Mouse (Mus musculus): Measurements from ENCODE around the gene Cplx2. TPM values are rescaled to one million over a fixed set of nuclear protein-coding genes. Genes with fewer than 3 reads are reported as not detected.

Gene Cplx2
- polyA plus RNA-seq, 1 experiment, result 7.4 TPM

DNA sequence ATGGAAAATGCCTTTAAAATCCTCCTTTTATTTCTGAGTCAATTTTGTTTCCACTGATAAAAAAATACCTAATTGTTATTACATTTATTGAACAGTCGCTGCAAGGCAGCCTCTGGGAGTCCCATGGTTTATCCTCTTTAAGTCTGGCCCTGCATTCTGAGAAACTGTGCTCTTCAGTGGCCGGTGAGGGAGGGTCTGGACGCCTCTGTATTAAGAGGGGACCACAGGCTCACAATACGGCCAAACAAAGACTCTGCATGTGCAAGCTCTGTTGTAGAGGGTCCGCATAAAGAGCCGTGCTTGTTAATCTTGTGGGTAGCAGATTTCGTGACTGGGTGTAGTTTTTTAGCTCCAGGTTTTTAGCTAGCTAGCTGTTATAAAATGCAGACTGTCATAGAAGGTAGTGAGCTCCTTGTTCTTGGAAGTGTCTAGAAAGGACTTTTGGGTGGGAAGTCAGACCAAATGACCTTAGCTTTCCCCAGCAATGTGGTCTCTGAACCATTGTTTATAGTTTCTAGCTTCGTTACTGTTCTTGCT is 42.1 kb upstream of the Cplx2 start:
- H3K4me1 ChIP-seq (ENCODE audit: control insufficient read depth, insufficient read depth, low read length), result no peaks in the 10 kb centered on the region; the same call in 1 of the 2 replicates

DNA sequence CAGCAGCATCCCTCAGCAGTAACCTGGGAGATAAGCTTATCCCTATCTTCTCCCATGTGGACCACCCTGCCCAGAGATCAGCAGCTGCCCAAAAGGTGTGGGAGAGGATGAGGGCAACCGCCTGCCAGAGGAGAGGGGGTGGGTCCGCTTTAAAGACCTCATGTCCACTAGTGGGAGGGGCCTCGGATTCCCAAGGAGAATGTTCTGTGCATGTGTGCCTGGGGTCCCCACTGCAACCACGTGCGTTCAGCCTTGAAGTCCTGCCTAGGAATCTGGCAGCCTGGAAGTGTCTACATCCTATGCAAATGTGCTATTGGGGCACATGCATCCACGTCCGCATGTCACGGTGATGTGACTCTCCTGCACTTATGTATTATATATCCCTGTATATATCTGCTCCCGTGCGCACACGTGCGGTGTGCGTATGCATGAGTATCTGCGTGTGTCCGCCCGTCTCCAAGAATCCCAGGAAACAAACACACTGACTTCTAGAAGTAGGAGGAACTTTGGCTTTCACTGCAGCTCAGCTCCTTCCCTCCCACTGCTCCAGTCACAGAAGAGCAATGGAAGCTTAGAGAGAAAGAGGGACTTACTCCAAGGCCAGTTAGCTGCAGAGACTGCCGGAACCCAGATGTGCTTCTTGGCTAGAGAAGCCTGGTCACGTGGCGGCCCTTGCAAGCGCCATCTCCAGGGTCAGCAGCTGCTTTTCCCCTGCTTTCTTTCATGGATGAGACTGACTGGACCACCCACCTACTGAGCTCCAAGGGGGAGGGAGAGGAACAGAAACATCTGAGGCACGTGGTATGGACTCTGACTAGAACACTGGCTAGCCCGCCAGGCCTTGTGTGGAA is 39.1 kb upstream of the Cplx2 start:
- H3K4me1 ChIP-seq (ENCODE audit: control insufficient read depth, insufficient read depth, low read length), result no peaks in the 10 kb centered on the region; the same call in 1 of the 2 replicates
- no peak overlapping the region for H3K27ac ChIP-seq (ENCODE audit: control insufficient read depth, insufficient read depth, low read depth, low read length, poor library complexity)
- no peak overlapping the region for H3K4me3 ChIP-seq (replicated peaks; ENCODE audit: control insufficient read depth, low read depth, low read length)
- 86% methylated on average over 22 of the region's 22 CpGs for WGBS
- no peak for TF ChIP-seq CTCF (IDR thresholded peaks at IDR 0.05; ENCODE audit: control insufficient read depth, insufficient read depth, low read length)
- no peak for TF ChIP-seq POLR2A (IDR thresholded peaks at IDR 0.05; ENCODE audit: borderline replicate concordance, control insufficient read depth, low read depth, low read length)

More for the DNA sequence above, 42.1 kb upstream of the Cplx2 start:
- TF ChIP-seq CTCF (IDR thresholded peaks at IDR 0.05; ENCODE audit: control insufficient read depth, insufficient read depth, low read length), result no peak
- TF ChIP-seq POLR2A (IDR thresholded peaks at IDR 0.05; ENCODE audit: borderline replicate concordance, control insufficient read depth, low read depth, low read length), result no peak
- H3K4me3 ChIP-seq (replicated peaks; ENCODE audit: control insufficient read depth, low read depth, low read length), result no peak overlapping the region
- WGBS, result 72% methylated on average over 8 of the region's 8 CpGs
- H3K27ac ChIP-seq (ENCODE audit: control insufficient read depth, insufficient read depth, low read depth, low read length, poor library complexity), result no peak overlapping the region

DNA sequence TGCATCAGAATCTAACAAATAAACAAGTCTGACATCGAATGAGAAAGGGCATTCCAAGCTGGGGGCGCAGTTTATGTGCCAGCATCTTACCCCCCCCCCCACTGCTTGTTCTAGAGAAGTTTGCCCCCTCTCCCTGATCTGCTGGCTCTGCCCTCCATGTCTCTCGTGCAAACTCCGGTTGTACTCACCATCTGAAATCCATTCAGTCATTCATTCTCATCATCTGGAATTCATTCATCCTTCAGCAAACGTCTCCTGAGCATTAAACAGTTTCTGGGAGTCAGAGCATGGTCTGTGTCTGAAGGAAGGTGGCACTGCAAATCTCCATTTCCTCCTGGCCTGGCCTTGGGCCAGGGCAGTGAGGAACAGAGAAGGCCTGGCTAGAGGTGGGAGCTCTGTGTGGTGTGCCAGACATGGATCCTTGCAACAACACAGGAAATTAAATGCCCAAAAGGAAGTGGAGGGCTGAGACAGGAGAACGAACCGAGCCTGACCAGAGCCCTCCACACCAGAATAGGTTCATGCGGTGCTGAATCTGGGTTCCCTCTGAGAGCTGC is 38.1 kb upstream of the Cplx2 start:
- 44% methylated on average over 8 of the region's 8 CpGs for WGBS
- H3K4me1 ChIP-seq (ENCODE audit: control insufficient read depth, insufficient read depth, low read length), result no peaks in the 10 kb centered on the region; the same call in 1 of the 2 replicates
- H3K4me3 ChIP-seq (replicated peaks; ENCODE audit: control insufficient read depth, low read depth, low read length), result no peak overlapping the region
- H3K27ac ChIP-seq (ENCODE audit: control insufficient read depth, insufficient read depth, low read depth, low read length, poor library complexity), result no peak overlapping the region
- TF ChIP-seq CTCF (IDR thresholded peaks at IDR 0.05; ENCODE audit: control insufficient read depth, insufficient read depth, low read length), result no peak
- TF ChIP-seq POLR2A (IDR thresholded peaks at IDR 0.05; ENCODE audit: borderline replicate concordance, control insufficient read depth, low read depth, low read length), result no peak

GRCm38 (mm10) chr13:54337058-54337457 is 34.1 kb upstream of the Cplx2 start:
- 79% methylated on average over 6 of the region's 6 CpGs for WGBS
- no peak overlapping the region for H3K27ac ChIP-seq (ENCODE audit: control insufficient read depth, insufficient read depth, low read depth, low read length, poor library complexity)
- H3K4me3 ChIP-seq (replicated peaks; ENCODE audit: control insufficient read depth, low read depth, low read length), result no peak overlapping the region
- H3K4me1 ChIP-seq (ENCODE audit: control insufficient read depth, insufficient read depth, low read length), result no peaks in the 10 kb centered on the region
- no peak for TF ChIP-seq POLR2A (IDR thresholded peaks at IDR 0.05; ENCODE audit: borderline replicate concordance, control insufficient read depth, low read depth, low read length)
- no peak for TF ChIP-seq CTCF (IDR thresholded peaks at IDR 0.05; ENCODE audit: control insufficient read depth, insufficient read depth, low read length)

DNA sequence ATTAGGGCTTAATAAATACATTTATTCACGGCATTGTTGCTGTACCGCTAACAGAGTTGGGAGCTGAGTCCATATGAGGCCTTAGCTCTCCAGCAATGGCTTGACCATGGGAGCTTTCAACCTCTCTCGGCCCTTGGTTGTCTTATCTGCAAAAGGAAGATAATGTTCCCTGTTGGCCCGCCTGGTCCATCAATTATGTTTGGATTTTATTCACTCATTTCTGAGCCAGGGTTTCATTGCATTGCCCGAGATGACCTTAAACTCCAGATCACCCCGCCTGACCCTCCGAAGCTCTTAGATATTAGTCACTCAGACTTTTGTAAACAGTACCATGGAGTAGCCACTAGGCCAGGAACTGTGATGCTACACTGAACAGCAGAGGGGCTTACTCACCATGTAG is 33.6 kb upstream of the Cplx2 start:
- no peak overlapping the region for H3K27ac ChIP-seq (ENCODE audit: control insufficient read depth, insufficient read depth, low read depth, low read length, poor library complexity)
- TF ChIP-seq POLR2A (IDR thresholded peaks at IDR 0.05; ENCODE audit: borderline replicate concordance, control insufficient read depth, low read depth, low read length), result no peak
- TF ChIP-seq CTCF (IDR thresholded peaks at IDR 0.05; ENCODE audit: control insufficient read depth, insufficient read depth, low read length), result no peak
- peaks cover 2% of the 10 kb centered on the region for H3K4me1 ChIP-seq (ENCODE audit: control insufficient read depth, insufficient read depth, low read length)
- 78% methylated on average over 7 of the region's 7 CpGs for WGBS
- no peak overlapping the region for H3K4me3 ChIP-seq (replicated peaks; ENCODE audit: control insufficient read depth, low read depth, low read length)

GRCm38 (mm10) chr13:54338815-54339214 is 32.3 kb upstream of the Cplx2 start:
- H3K4me3 ChIP-seq (replicated peaks; ENCODE audit: control insufficient read depth, low read depth, low read length), result no peak overlapping the region
- peaks cover 3% of the 10 kb centered on the region for H3K4me1 ChIP-seq (ENCODE audit: control insufficient read depth, insufficient read depth, low read length)
- TF ChIP-seq CTCF (IDR thresholded peaks at IDR 0.05; ENCODE audit: control insufficient read depth, insufficient read depth, low read length) (no peak), POLR2A (IDR thresholded peaks at IDR 0.05; ENCODE audit: borderline replicate concordance, control insufficient read depth, low read depth, low read length) (no peak)
- H3K27ac ChIP-seq (ENCODE audit: control insufficient read depth, insufficient read depth, low read depth, low read length, poor library complexity), result no peak overlapping the region
- WGBS, result 77% methylated on average over 5 of the region's 5 CpGs

DNA sequence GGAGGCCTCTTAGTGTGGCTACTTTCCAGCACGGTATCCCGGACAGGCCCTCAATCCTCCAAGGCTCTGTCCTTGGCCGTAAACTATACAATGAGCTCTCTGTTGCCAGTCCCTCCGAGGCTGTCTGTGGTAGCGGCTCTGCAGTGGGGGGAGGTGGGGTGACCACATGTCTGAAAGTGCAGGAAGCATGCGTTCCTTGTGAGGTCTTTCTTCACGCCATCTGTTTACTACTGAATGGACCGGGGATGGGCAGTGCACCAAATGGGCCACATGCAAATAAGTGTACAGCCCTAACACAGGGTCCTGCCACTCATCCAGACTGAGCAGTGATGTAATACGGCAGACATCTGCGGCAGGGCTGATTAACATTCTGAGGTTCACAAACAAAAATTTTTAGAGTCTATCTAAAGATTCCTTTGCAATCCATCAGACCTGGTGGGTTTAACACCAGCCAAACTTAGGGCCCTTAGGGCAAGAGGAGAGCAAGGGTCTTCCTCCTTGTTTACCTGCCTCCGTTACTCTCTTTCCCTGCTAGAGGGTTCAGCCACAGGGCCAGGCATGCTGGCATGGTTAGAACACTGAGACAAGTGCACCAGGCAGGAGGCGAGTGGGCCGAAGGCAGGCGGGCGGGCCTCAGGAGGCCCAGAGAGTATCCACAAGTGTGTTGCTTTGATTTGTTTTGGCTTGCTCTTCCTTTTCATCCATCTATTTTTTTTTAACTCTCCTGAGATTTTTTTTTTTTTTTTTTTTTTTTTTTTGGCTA is 25.1 kb upstream of the Cplx2 start:
- TF ChIP-seq CTCF (IDR thresholded peaks at IDR 0.05; ENCODE audit: control insufficient read depth, insufficient read depth, low read length), result no peak
- no peak for TF ChIP-seq POLR2A (IDR thresholded peaks at IDR 0.05; ENCODE audit: borderline replicate concordance, control insufficient read depth, low read depth, low read length)
- no peak overlapping the region for H3K4me3 ChIP-seq (replicated peaks; ENCODE audit: control insufficient read depth, low read depth, low read length)
- H3K27ac ChIP-seq (ENCODE audit: control insufficient read depth, insufficient read depth, low read depth, low read length, poor library complexity), result no peak overlapping the region
- H3K4me1 ChIP-seq (ENCODE audit: control insufficient read depth, insufficient read depth, low read length), result peaks cover 3% of the 10 kb centered on the region
- 87% methylated on average over 15 of the region's 15 CpGs for WGBS

GRCm38 (mm10) chr13:54348011-54348410 is 23.1 kb upstream of the Cplx2 start:
- Histone ChIP-seq H3K27ac (ENCODE audit: control insufficient read depth, insufficient read depth, low read depth, low read length, poor library complexity) (no peak overlapping the region), H3K4me3 (replicated peaks; ENCODE audit: control insufficient read depth, low read depth, low read length) (no peak overlapping the region), H3K4me1 (ENCODE audit: control insufficient read depth, insufficient read depth, low read length) (no peaks in the 10 kb centered on the region)
- TF ChIP-seq CTCF (IDR thresholded peaks at IDR 0.05; ENCODE audit: control insufficient read depth, insufficient read depth, low read length), result no peak
- 65% methylated on average over 5 of the region's 5 CpGs for WGBS

Measured in bone marrow, adult 2 months (tissue).